Mouse (Mus musculus) stomach, postnatal 0 days (tissue): ENCODE results near the gene Bloc1s6.

Experiments
- CTCF ChIP-seq: IDR thresholded peaks from 2 replicates; pipeline ENCODE4 v1.5.1; 2016; ENCODE audit warnings: antibody characterized with exemption, low read depth, mild to moderate bottlenecking, moderate library complexity
- EP300 ChIP-seq: optimal IDR thresholded peaks from 2 replicates; pipeline ENCODE3; 2016; ENCODE audit warnings: antibody characterized with exemption

DNA sequence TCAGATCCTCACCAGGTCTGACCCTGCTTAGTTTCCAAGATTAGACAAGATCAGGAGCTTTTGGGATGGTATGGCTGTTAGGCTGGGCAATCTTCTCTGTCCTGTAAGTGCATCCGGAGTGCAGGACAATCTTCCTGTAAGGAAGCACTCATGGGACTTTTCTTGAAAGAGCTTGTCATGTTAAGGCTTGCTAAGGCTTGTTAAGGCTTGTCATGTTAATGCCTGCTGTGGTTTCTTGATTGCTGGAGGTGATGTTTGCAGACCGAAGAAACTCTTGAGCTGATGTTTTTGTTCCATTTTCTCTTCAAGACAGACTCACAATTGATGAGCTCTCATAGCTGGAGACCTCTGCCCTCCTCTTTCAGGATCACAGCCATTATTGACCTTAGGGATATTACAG is 47.9 kb downstream of the Bloc1s6 start:
- TF ChIP-seq EP300 (no peak), CTCF (no peak)
